23 mouse cellular contexts compared by ENCODE assay signal in the genomic region with DNA sequence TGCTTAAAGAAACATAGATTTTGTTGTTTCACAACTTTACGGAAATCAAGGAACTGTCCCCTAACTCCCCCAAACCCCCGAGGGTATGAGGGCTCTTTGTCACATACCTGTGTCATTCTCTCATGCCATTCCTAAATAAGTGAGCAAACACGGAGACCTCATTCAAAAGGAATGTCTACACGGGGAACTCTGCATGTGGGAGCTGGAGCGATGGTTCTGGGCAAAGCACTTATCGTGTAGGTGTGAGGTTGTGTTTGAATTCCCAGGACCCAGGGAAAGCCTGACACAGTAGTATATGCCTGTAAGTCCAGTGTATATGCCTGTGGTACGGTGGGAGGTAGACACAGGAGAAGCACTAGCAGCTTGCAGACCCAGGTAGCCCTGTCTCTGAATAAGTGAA.
A peak's percentile ranks its signal among the peaks of the same experiment; 100 is the strongest.
DNase-seq lines count a peak whose midpoint lies in the region; ATAC-seq and TF ChIP-seq lines count a peak whose summit lies in the region.
"Had no signal": no experiment of that assay in that cellular context is flagged by ENCODE, and none has a peak within 500 bp of the region (broad histone marks: within the 10 kb centered on the region; RNA-seq: fewer than 3 reads in every experiment).

No protein-coding gene starts in this region.

- peaks cover 3 to 25% of the 10 kb centered on the region in 2 experiments for H3K4me1 ChIP-seq in heart, embryonic 14.5 days (ENCODE audit: control insufficient read depth in 2 of 2, insufficient read depth in 2 of 2, low read length in 2 of 2)
- no peaks in the 10 kb centered on the region for H3K4me1 ChIP-seq in lung, embryonic 15.5 days
- H3K4me1 ChIP-seq in lung, postnatal 0 days (ENCODE audit: insufficient read depth, low read depth, low read length) = no peaks in the 10 kb centered on the region
- H3K4me1 ChIP-seq: embryonic facial prominence, embryonic 12.5 days; forebrain, embryonic 13.5 days; forebrain, embryonic 15.5 days had no signal

- no peaks in the 10 kb centered on the region for H3K9me3 ChIP-seq in heart, embryonic 14.5 days (ENCODE audit: control insufficient read depth, low read length)
- no peaks in the 10 kb centered on the region for H3K9me3 ChIP-seq in lung, embryonic 15.5 days
- no peaks in the 10 kb centered on the region for H3K9me3 ChIP-seq in lung, postnatal 0 days (ENCODE audit: low read length)
- H3K9me3 ChIP-seq: embryonic facial prominence, embryonic 10.5 days; embryonic facial prominence, embryonic 12.5 days; forebrain, embryonic 13.5 days; forebrain, embryonic 15.5 days had no signal

- no peaks in the 10 kb centered on the region for H3K27me3 ChIP-seq in heart, embryonic 14.5 days (ENCODE audit: control insufficient read depth, insufficient read depth, low read length)
- no peaks in the 10 kb centered on the region for H3K27me3 ChIP-seq in lung, embryonic 15.5 days
- no peaks in the 10 kb centered on the region for H3K27me3 ChIP-seq in lung, postnatal 0 days (replicated peaks; ENCODE audit: insufficient read depth, low read length)
- H3K27me3 ChIP-seq: CH12.LX; embryonic facial prominence, embryonic 12.5 days; forebrain, embryonic 13.5 days; forebrain, embryonic 15.5 days had no signal

- H3K4me3 ChIP-seq in heart, embryonic 14.5 days (ENCODE audit: control insufficient read depth in 1 of 2, insufficient read depth in 1 of 2, low read depth in 1 of 2, low read length in 2 of 2) = no peak overlapping the region
- H3K4me3 ChIP-seq in lung, embryonic 15.5 days = no peak overlapping the region
- H3K4me3 ChIP-seq in lung, postnatal 0 days (ENCODE audit: low read depth, low read length) = no peak overlapping the region
- H3K4me3 ChIP-seq: embryonic facial prominence, embryonic 10.5 days; embryonic facial prominence, embryonic 12.5 days; forebrain, embryonic 13.5 days; forebrain, embryonic 15.5 days had no signal

- 0 out of 2 replicates have a peak overlapping the region, but pooled peaks have one; percentile 13 for H3K4me2 ChIP-seq in heart, embryonic 14.5 days (ENCODE audit: low read length)
- no peak overlapping the region for H3K4me2 ChIP-seq in lung, embryonic 15.5 days
- no peak overlapping the region for H3K4me2 ChIP-seq in lung, postnatal 0 days (replicated peaks; ENCODE audit: low read depth, low read length)
- H3K4me2 ChIP-seq: embryonic facial prominence, embryonic 12.5 days; forebrain, embryonic 13.5 days; forebrain, embryonic 15.5 days had no signal

- TF ChIP-seq EP300 in lung, postnatal 0 days (IDR thresholded peaks at IDR 0.05) = peak; percentile 21; the same call in 1 of the 2 replicates

- DNase-seq in heart, postnatal 4 days = no peak
- DNase-seq in lung, postnatal 4 days = no peak
- DNase-seq in lung, postnatal 0 days (ENCODE audit: low spot score) = peak; percentile 38
- no peak for DNase-seq in lung, postnatal 14 days
- DNase-seq: adrenal gland, adult 2 months; adrenal gland, postnatal 10 days; adrenal gland, postnatal 25 days; B cell, adult 2 months; cerebellum, adult 11 months; cerebellum, adult 18-20 months; cerebellum, adult 8-10 months; cerebellum, postnatal 10 days; cerebellum, postnatal 25 days; forebrain, postnatal 0 days had no signal

- ATAC-seq in heart, embryonic 14.5 days (ENCODE audit: insufficient number of reproducible peaks, insufficient read depth, low FRiP score, low read depth) = no peak
- peak; percentile 57; the same call in 1 of the 2 replicates for ATAC-seq in lung, embryonic 15.5 days (ENCODE audit: borderline replicate concordance, extremely low read depth, low FRiP score, low TSS enrichment)
- peak; percentile 59 for ATAC-seq in lung, postnatal 0 days
- ATAC-seq: CD4-positive, CD25-positive, alpha-beta regulatory T cell, adult 4 months; forebrain, embryonic 13.5 days; forebrain, embryonic 15.5 days; forebrain, postnatal 0 days had no signal

- WGBS in heart, embryonic 14.5 days = 34% methylated on average over 7 of the region's 7 CpGs
- WGBS in lung, embryonic 15.5 days = 54% methylated on average over 7 of the region's 7 CpGs
- WGBS in lung, postnatal 0 days = 59% methylated on average over 7 of the region's 7 CpGs

- no peak for TF ChIP-seq CTCF in lung, postnatal 0 days (IDR thresholded peaks at IDR 0.05)

- no peak overlapping the region for H3K9ac ChIP-seq in heart, embryonic 14.5 days (ENCODE audit: low read length)
- H3K9ac ChIP-seq in lung, embryonic 15.5 days = no peak overlapping the region
- H3K9ac ChIP-seq in lung, postnatal 0 days (replicated peaks; ENCODE audit: low read depth) = no peak overlapping the region
- H3K9ac ChIP-seq: embryonic facial prominence, embryonic 12.5 days; forebrain, embryonic 13.5 days; forebrain, embryonic 15.5 days; forebrain, postnatal 0 days had no signal

- H3K36me3 ChIP-seq in heart, embryonic 14.5 days (ENCODE audit: control insufficient read depth, insufficient read depth, low read length) = no peaks in the 10 kb centered on the region
- no peaks in the 10 kb centered on the region for H3K36me3 ChIP-seq in lung, embryonic 15.5 days
- H3K36me3 ChIP-seq in lung, postnatal 0 days (ENCODE audit: insufficient read depth, low read length) = no peaks in the 10 kb centered on the region
- H3K36me3 ChIP-seq: embryonic facial prominence, embryonic 10.5 days; embryonic facial prominence, embryonic 12.5 days; forebrain, embryonic 15.5 days; G1E had no signal

- H3K27ac ChIP-seq in heart, embryonic 14.5 days (replicated peaks in 1 of 2; ENCODE audit: control insufficient read depth in 1 of 2, insufficient read depth in 1 of 2, low read depth in 2 of 2, low read length in 2 of 2) = no peak overlapping the region; a peak in 1 of 4 replicates
- H3K27ac ChIP-seq in lung, embryonic 15.5 days = no peak overlapping the region
- H3K27ac ChIP-seq in lung, postnatal 0 days (ENCODE audit: low read length) = no peak overlapping the region
- H3K27ac ChIP-seq: embryonic facial prominence, embryonic 10.5 days; embryonic facial prominence, embryonic 12.5 days; forebrain, embryonic 13.5 days; forebrain, embryonic 15.5 days had no signal
